Mouse (Mus musculus) forebrain, embryonic 13.5 days (tissue): Measurements from ENCODE around the gene Olfr1406. TPM values are rescaled to one million over a fixed set of nuclear protein-coding genes. Genes with fewer than 3 reads are reported as not detected.
"Not testable (repeated sequence)": the region's sequence is repeated elsewhere in the genome, so short reads cannot be mapped to it uniquely, and the experiment has no call there.

Experiments
- ATAC-seq: fragments of 200-750 bp; cut with Nextera tagmentation; 2 replicates; pipeline ENCODE4 v1.8.0; 2017
- H3K27ac ChIP-seq: fragments of 300-500 bp; sonication (generic); 2 replicates; pipeline ENCODE4 v1.5.1; 2015; ENCODE audit warnings: inconsistent platforms, mild to moderate bottlenecking, moderate library complexity
- H3K27me3 ChIP-seq: fragments of 300-500 bp; sonication (generic); 2 replicates; pipeline ENCODE4 v1.6.1; 2015; ENCODE audit warnings: mild to moderate bottlenecking, inconsistent platforms
- H3K36me3 ChIP-seq: fragments of 300-500 bp; sonication (generic); 2 replicates; pipeline ENCODE4 v1.6.1; 2015; ENCODE audit warnings: mild to moderate bottlenecking, inconsistent platforms; ENCODE audit not compliant: poor library complexity, severe bottlenecking
- H3K4me1 ChIP-seq: fragments of 300-500 bp; sonication (generic); 2 replicates; pipeline ENCODE4 v1.6.1; 2015; ENCODE audit warnings: inconsistent platforms
- H3K4me2 ChIP-seq: fragments of 300-500 bp; sonication (generic); 2 replicates; pipeline ENCODE4 v1.6.1; 2015; ENCODE audit warnings: inconsistent platforms, mild to moderate bottlenecking, moderate library complexity
- H3K4me3 ChIP-seq: fragments of 300-500 bp; sonication (generic); 2 replicates; pipeline ENCODE4 v1.5.1; 2015; ENCODE audit warnings: mild to moderate bottlenecking, inconsistent platforms
- H3K9ac ChIP-seq: fragments of 300-500 bp; sonication (generic); 2 replicates; pipeline ENCODE4 v1.6.1; 2015; ENCODE audit warnings: mild to moderate bottlenecking, inconsistent platforms
- H3K9me3 ChIP-seq: fragments of 300-500 bp; sonication (generic); replicated peaks from 2 replicates; pipeline ENCODE4 v1.6.1; 2016; ENCODE audit warnings: inconsistent platforms
- WGBS: fragments of 180-500 bp; shearing (Covaris S2); methylation state at CpG from one replicate; pipeline ENCODE4 v1.1.7; 2015; 5-methylcytosine and 5-hydroxymethylcytosine counted together
- polyA plus RNA-seq: library from polyadenylated mRNA; unstranded; fragments of >200 nt; fragmentation: Nextera tagmentation; extraction: Ambion mirVana; gene quantifications from 2 replicates; pipeline ENCODE4 v1.2.1, GENCODE M21; 2015

Olfr1406 gene
- polyA plus RNA-seq: not detected in 2 replicates

DNA sequence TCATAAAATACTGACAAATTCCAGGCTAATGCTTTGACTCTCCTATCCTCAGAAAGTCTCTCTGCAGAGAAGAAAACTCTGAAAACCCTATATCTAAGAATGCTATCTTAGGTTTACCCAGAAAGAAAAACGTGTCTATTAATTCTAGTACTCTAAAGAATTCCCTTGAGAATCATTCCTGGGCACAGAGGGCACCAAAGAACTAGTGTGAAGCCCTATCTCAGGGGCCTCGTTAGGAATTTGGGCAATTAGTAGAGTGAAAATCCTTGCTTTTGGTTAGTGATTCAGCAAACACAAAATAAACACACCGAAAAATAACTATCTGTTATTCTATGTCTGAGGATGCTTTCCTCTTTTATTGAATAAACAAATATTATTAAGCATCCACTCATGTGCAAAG lies at the start of gene Olfr1406:
Olfr1406 (minus strand) TSS at position 101 of the 400 bp plus-strand sequence.
- no peak for ATAC-seq
- H3K4me3 ChIP-seq: no peak within 1 kb of the TSS
- 59% methylated on average over 3 of the region's 3 CpGs for WGBS
- H3K4me1 ChIP-seq: no peaks in the 10 kb centered on the region
- H3K27ac ChIP-seq: no peak within 1 kb of the TSS
- no peaks in the 10 kb centered on the region for H3K36me3 ChIP-seq
- no peak within 1 kb of the TSS for H3K4me2 ChIP-seq
- no peak within 1 kb of the TSS for H3K9ac ChIP-seq
- H3K27me3 ChIP-seq: no peaks in the 10 kb centered on the region
- H3K9me3 ChIP-seq: no peaks in the 10 kb centered on the region

GRCm38 (mm10) chr1:173237004-173237403 lies 46.6 kb upstream of the Olfr1406 start:
- H3K27ac ChIP-seq, H3K4me1 ChIP-seq, H3K36me3 ChIP-seq, H3K27me3 ChIP-seq, H3K9me3 ChIP-seq, H3K4me3 ChIP-seq, H3K9ac ChIP-seq, H3K4me2 ChIP-seq, ATAC-seq: not testable (repeated sequence)
- WGBS: 79% methylated on average over 1 of the region's 1 CpGs

DNA sequence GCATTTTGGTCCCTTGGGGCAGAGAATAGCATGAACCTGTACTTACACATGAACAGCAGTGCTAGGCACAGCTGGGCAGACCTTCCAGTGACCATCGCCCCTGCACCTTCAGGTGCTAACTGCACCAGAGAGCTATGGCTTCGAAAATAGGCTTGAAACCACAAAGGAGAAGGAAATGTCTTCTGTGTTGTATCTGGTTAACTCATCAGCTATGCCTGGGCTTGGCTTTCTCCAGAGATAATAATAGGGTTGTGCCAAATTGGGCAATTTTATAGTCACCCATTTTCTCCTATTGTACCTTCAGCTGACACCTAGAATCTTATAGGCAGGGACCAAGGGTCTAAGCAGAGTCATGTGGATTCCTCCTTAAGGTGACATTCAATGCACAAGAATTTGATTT lies 36.6 kb upstream of the Olfr1406 start, which contains the start of gene Fcer1a:
Fcer1a (minus strand) TSS at position 134 of the 400 bp plus-strand sequence.
- no peak within 1 kb of the TSS for H3K4me2 ChIP-seq
- H3K27ac ChIP-seq: no peak within 1 kb of the TSS
- H3K9me3 ChIP-seq: no peaks in the 10 kb centered on the region
- ATAC-seq: no peak
- H3K4me1 ChIP-seq: no peaks in the 10 kb centered on the region
- no peaks in the 10 kb centered on the region for H3K27me3 ChIP-seq
- no peak within 1 kb of the TSS for H3K9ac ChIP-seq
- no peaks in the 10 kb centered on the region for H3K36me3 ChIP-seq
- no peak within 1 kb of the TSS for H3K4me3 ChIP-seq
- WGBS: 87% methylated on average over 2 of the region's 2 CpGs

DNA sequence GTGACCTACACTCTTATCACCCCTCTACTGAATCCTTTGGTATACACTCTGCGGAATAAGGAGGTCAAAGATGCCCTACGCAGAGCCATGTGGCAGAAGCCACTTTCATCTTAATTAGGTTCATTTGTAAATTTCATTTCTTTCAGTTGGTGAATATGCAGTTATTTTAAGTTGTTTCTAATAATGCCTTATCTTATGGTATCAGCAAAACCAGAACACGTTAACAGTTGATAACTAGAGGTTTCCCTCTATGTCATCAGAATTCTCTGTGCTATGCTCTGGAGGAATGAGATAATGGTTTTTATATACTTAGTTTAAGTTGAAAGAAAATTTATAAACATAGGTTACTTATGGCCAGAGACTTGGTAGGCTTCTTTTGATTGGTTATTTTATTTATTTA lies 26.0 kb upstream of the Olfr1406 start:
- no peaks in the 10 kb centered on the region for H3K27me3 ChIP-seq
- no peaks in the 10 kb centered on the region for H3K4me1 ChIP-seq
- WGBS: 97% methylated on average over 3 of the region's 3 CpGs
- H3K27ac ChIP-seq: no peak overlapping the region
- ATAC-seq: no peak
- no peak overlapping the region for H3K4me2 ChIP-seq
- H3K9ac ChIP-seq: no peak overlapping the region
- H3K4me3 ChIP-seq: no peak overlapping the region
- no peaks in the 10 kb centered on the region for H3K9me3 ChIP-seq
- no peaks in the 10 kb centered on the region for H3K36me3 ChIP-seq

- no peaks in the 10 kb centered on the region for H3K36me3 ChIP-seq
- no peak for ATAC-seq
- no peaks in the 10 kb centered on the region for H3K9me3 ChIP-seq
- no peak within 1 kb of the TSS for H3K4me3 ChIP-seq
- H3K27me3 ChIP-seq: no peaks in the 10 kb centered on the region
- no peak within 1 kb of the TSS for H3K27ac ChIP-seq
- H3K4me1 ChIP-seq: no peaks in the 10 kb centered on the region
- no peak within 1 kb of the TSS for H3K9ac ChIP-seq
- WGBS: 88% methylated on average over 5 of the region's 5 CpGs
- H3K4me2 ChIP-seq: no peak within 1 kb of the TSS
Observed at GRCm38 (mm10) chr1:173212092-173212491, 21.7 kb upstream of the Olfr1406 start, which contains the start of gene Olfr1404. Gene Olfr1404, plus strand, starts transcription at chr1:173212392.

DNA sequence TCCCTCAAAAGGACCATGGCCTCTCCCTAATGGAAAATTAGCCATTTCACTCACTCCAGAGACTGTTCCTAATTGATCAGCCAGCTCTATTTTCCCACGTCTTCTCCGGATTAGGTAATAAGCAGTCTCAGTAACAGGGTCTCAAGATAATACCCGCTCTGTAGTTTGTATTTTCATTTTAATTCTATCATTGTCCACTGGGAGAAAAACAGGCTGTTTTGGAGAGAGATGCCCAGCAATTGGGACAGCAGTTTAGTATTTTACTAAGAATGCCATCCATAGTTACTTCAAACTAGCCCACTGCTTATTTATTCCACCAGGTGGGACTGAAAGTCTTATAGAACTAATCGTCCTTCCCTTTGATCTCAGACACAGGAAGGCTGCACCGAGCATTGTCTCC lies 7.1 kb upstream of the Olfr1406 start, which contains the start of gene Olfr218:
Olfr218 (plus strand) TSS at position 301 of the 400 bp plus-strand sequence.
- no peaks in the 10 kb centered on the region for H3K9me3 ChIP-seq
- H3K27me3 ChIP-seq: no peaks in the 10 kb centered on the region
- no peak within 1 kb of the TSS for H3K9ac ChIP-seq
- H3K4me2 ChIP-seq: no peak within 1 kb of the TSS
- ATAC-seq: no peak
- no peaks in the 10 kb centered on the region for H3K4me1 ChIP-seq
- no peak within 1 kb of the TSS for H3K4me3 ChIP-seq
- H3K36me3 ChIP-seq: no peaks in the 10 kb centered on the region
- H3K27ac ChIP-seq: no peak within 1 kb of the TSS
- 60% methylated on average over 5 of the region's 5 CpGs for WGBS

DNA sequence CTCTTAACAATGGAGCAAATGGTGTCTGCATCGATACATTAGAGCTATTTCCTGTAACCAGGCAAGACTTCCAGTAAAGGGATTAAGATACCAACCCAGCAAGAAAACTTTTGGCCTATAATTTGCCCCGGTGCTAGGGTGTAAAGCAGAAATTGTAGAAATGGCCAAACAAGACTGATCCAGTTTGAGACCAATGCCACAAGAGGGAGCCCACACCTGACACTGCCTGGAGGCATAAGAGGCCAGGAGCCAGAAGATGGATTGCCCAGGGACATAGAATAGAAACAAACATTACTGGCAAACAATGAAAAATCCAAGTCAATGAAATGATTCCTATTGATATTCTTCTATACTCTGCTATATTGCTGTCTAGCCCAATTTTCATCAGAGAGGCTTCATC lies 5.9 kb upstream of the Olfr1406 start:
- Histone ChIP-seq H3K27me3 (no peaks in the 10 kb centered on the region), H3K27ac (no peak overlapping the region), H3K9me3 (no peaks in the 10 kb centered on the region), H3K9ac (no peak overlapping the region), H3K36me3 (no peaks in the 10 kb centered on the region), H3K4me3 (no peak overlapping the region), H3K4me2 (no peak overlapping the region), H3K4me1 (no peaks in the 10 kb centered on the region)
- no peak for ATAC-seq
- 81% methylated on average over 2 of the region's 2 CpGs for WGBS

DNA sequence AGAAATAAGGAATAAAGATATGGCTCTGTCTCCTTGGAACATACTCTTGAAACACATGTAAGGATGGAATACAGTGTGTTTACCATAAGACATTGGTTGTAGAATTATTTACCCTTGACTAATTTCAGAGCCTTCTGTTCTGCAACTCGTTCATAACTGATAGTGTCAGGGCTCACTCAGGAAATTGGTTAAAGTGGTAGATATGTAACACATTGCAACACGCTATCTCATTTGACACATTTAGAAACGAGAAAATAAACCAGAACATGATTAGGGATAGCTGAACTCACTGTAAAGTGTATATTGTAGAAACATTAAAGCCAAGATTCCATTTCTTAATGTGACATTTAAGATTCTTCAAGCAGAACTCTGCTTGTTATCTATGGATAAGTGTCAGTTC lies 1.6 kb upstream of the Olfr1406 start:
- no peaks in the 10 kb centered on the region for H3K4me1 ChIP-seq
- H3K27me3 ChIP-seq: no peaks in the 10 kb centered on the region
- no peak overlapping the region for H3K27ac ChIP-seq
- H3K9me3 ChIP-seq: no peaks in the 10 kb centered on the region
- ATAC-seq: no peak
- no peak overlapping the region for H3K9ac ChIP-seq
- H3K4me2 ChIP-seq: no peak overlapping the region
- 84% methylated on average over 3 of the region's 3 CpGs for WGBS
- H3K36me3 ChIP-seq: no peaks in the 10 kb centered on the region
- no peak overlapping the region for H3K4me3 ChIP-seq

DNA sequence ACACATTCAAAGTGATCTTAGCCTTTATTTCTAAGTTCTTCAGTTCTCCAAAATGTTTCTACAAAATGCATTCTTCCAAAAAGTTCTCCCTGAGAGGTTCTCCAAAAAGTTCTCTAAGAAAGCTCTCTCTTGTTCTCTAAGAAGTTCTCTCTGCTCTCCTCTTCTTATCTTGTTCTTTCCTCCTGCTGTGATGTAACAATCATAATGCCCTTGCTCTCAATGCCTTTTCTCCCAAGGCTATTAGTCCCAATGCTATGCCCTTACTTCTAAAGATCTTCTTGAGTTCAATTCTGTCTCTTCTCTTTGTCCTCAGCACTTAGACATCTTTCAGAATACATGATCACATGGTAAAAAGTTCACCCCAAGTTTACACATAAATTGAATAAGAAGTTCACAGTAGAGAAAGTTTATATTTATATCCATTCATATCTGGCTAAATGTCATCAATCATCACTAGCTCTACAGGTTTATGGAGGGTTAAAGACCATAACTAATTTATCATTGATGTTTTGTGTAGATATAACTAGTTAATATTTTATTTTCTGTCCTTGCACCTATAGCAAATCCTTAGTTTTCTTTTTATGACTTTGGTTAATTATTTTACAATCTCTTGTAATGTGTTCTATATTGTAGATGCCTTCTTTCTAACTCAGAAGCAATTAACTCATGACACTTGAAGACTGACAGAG lies 16.1 kb downstream of the Olfr1406 start:
- H3K36me3 ChIP-seq: no peaks in the 10 kb centered on the region
- H3K9me3 ChIP-seq: no peaks in the 10 kb centered on the region
- no peaks in the 10 kb centered on the region for H3K4me1 ChIP-seq
- no peak overlapping the region for H3K27ac ChIP-seq
- H3K4me3 ChIP-seq: no peak overlapping the region
- ATAC-seq: no peak
- H3K9ac ChIP-seq: no peak overlapping the region
- H3K4me2 ChIP-seq: no peak overlapping the region
- no peaks in the 10 kb centered on the region for H3K27me3 ChIP-seq

GRCm38 (mm10) chr1:173137274-173137673 lies 53.2 kb downstream of the Olfr1406 start, which contains the start of gene Olfr1408:
Gene Olfr1408, minus strand, starts transcription at chr1:173137374.
- ATAC-seq: no peak
- Histone ChIP-seq H3K9me3 (no peaks in the 10 kb centered on the region), H3K27me3 (no peaks in the 10 kb centered on the region), H3K4me2 (no peak within 1 kb of the TSS), H3K27ac (no peak within 1 kb of the TSS), H3K4me1 (no peaks in the 10 kb centered on the region), H3K4me3 (no peak within 1 kb of the TSS), H3K36me3 (no peaks in the 10 kb centered on the region), H3K9ac (no peak within 1 kb of the TSS)
- 68% methylated on average over 2 of the region's 2 CpGs for WGBS

Other genes starting within 250 kb of the Olfr1406 start
- not detected in 2 replicates for gene Olfr16, start 240.2 kb downstream of the Olfr1406 start, polyA plus RNA-seq
- not detected in 2 replicates for gene Olfr1408, start 53.3 kb downstream of the Olfr1406 start, polyA plus RNA-seq
- gene Olfr218, start 7.2 kb upstream of the Olfr1406 start, polyA plus RNA-seq: not detected in 2 replicates
- gene Olfr1404, start 21.8 kb upstream of the Olfr1406 start, polyA plus RNA-seq: not detected in 2 replicates
- not detected in 2 replicates for gene Fcer1a, start 36.6 kb upstream of the Olfr1406 start, polyA plus RNA-seq
- not detected in 2 replicates for gene Olfr418, start 75.4 kb upstream of the Olfr1406 start, polyA plus RNA-seq
- not detected in 2 replicates for gene Mptx2, start 87.1 kb upstream of the Olfr1406 start, polyA plus RNA-seq
- 8.0 and 10.3 TPM in 2 replicates for gene Ackr1, start 143.1 kb upstream of the Olfr1406 start, polyA plus RNA-seq
- gene Aim2, start 160.2 kb upstream of the Olfr1406 start, polyA plus RNA-seq: 7.3 and 7.6 TPM in 2 replicates
- gene Cadm3, start 177.1 kb upstream of the Olfr1406 start, polyA plus RNA-seq: 17.5 and 20.1 TPM in 2 replicates